Mouse (Mus musculus): Measurements from ENCODE around the gene Clec1a. TPM values are rescaled to one million over a fixed set of nuclear protein-coding genes. Genes with fewer than 3 reads are reported as not detected.
"Not testable (repeated sequence)": the region's sequence is repeated elsewhere in the genome, so short reads cannot be mapped to it uniquely, and the experiment has no call there.

Gene Clec1a
- total RNA-seq (2021) = 10 to 100 TPM; 11.1 to 11.4 TPM
- long read RNA-seq, experiment 1, full-length matches to known transcripts = 2 of 6 reads
- long read RNA-seq, experiment 1, partial matches to known transcripts = 0 of 6 reads
- long read RNA-seq, experiment 1, other reads (novel, unspliced or antisense) = 4 of 6 reads
- long read RNA-seq, experiment 2, full-length matches to known transcripts = 4 of 10 reads
- long read RNA-seq, experiment 2, partial matches to known transcripts = 0 of 10 reads
- long read RNA-seq, experiment 2, other reads (novel, unspliced or antisense) = 6 of 10 reads

DNA sequence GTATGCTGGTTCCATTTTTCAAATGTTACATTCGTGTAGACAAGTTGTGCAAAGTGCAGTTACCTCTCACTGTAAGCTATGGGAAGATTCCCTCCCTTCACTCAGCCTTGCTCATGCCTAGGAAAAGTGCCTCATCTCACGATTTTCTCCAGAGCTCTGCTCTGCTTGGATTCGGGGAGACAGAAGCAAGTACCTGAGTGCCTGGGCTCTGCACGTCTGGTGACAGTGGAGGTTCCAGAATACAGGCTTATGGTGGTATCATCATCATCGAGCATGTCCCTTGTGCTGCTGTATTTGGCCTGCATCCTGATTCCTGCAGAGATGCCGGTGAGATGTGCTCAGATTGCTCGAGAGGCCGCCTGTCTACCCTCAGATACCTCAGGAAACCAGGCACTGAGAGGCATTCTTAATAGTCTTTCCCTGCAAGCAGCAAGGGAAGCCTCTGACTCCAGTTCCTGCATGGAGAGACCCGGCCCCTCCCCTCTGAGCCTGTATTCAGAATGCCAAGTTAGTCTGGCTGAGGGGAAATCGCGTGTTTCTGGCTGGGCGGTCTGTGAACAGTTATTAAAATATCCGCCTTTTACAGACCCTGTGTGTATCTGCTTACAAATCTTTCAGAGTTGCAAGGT is at the start of gene Clec1a:
Gene Clec1a, minus strand, starts transcription at position 590 of the 629 bp plus-strand sequence.
- DNase-seq = peak; percentile 63 to 77

GRCm38 (mm10) chr6:129499516-129499915 is 47.7 kb upstream of the Clec1a start:
- not testable (repeated sequence) for DNase-seq

DNA sequence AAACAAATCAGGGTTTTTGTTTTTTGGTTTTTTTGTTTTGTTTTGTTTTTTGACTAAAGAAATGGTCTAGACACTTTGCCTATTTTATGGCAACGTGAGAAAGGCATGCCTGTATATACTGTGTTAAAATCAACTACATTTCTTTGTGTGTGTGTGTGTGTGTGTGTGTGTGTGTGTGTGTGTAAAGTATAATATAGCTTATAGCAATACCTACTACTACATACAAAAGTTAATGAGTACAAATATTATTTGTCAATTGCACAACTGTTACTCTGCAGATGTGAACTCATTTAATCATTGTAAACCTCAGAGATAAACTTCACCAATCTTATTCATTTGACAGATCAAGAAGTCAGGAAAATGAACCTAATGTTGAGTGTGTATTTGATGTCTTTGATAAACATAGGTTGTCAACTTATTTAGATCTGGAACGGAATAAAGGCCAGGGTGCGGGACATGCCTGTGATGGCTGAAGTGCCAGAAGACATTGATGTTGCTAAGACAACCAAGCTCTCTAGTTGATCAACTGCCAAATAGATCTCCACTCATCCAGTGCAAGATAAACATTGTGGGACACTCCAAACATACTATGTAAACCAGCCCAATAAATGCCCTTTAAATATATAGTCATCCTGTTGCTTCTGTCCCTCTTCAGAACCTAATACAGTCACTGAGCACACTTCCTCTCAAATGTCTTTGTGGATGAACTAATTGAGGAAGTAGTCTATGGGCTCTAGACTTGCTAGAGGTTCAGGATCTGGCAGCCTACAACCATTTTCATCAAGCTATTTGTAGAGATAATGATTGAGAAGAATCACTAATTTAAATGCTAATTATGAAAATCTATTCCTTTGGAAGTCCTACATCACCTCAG is 45.8 kb upstream of the Clec1a start:
- DNase-seq = no peak

DNA sequence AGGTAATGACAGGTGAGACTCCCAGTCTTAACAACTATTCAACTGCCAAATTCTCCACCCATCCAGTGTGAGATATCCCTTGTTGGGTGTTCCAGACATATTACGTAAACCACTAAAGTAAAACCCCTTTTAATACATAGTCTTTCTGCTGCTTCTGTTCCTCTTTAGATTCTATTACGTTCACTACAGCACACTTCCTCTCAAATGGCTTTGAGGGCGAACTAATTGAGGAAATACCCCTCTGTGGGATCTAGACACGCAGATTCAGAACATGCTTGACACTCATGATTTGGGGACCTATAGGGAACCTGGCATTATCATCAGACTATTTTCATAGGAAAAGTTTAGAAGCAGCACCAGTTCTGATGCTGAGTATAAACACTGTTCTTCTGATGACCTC is 43.1 kb upstream of the Clec1a start:
- no peak for DNase-seq

GRCm38 (mm10) chr6:129480089-129480958 is 28.5 kb upstream of the Clec1a start:
- no peak for DNase-seq

- peak; percentile 25 to 63 for DNase-seq
Observed at GRCm38 (mm10) chr6:129476404-129477126, 24.8 kb upstream of the Clec1a start.

- peak in 1 of 2 experiments; percentile 27 for DNase-seq
Observed at GRCm38 (mm10) chr6:129472627-129473026, 20.8 kb upstream of the Clec1a start.

DNA sequence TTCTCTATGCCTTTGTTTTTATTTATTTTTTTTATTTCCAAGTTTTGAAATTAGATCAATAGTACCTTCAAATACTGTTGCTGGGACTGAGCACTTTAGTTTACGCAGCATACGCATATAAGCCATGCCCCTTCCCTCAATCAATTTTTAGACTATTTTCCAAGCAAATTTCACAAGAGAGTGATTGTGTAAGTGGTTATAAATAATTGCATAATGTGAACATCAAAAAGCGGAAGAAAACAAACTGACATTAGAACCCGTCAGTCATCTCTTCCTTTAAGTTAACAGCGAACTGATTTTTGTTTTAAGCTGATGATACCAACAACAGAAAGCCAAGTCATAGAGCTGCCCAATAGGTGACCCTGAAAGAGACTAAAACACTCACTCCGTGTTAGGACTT is 19.6 kb upstream of the Clec1a start:
- DNase-seq = no peak

GRCm38 (mm10) chr6:129449743-129450142 is 2.1 kb downstream of the Clec1a start:
- DNase-seq = peak; percentile 38 to 77

- no peak for DNase-seq
Observed at GRCm38 (mm10) chr6:129438033-129438432, 13.8 kb downstream of the Clec1a start.

DNA sequence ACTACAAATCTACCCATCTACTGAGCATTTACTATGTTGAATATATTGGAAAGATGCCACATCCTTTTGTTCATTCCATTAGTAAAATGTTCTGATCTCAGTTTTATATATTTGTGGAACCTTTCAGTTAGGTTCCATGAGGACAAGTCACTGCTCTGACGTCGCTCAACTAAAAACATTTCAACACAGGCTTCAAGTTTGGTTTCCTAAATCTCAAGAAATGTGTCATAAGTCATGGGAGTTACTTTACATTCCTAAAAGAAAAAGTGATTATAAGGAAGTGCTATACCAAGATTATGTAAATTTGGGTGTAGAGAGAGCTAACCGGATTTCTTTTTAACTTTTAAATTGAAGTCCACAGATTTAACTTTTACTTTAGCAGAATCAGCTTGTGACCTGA is 15.8 kb downstream of the Clec1a start:
- no peak for DNase-seq

GRCm38 (mm10) chr6:129434239-129434638 is 17.6 kb downstream of the Clec1a start:
- DNase-seq = peak in 1 of 2 experiments; percentile 38

DNA sequence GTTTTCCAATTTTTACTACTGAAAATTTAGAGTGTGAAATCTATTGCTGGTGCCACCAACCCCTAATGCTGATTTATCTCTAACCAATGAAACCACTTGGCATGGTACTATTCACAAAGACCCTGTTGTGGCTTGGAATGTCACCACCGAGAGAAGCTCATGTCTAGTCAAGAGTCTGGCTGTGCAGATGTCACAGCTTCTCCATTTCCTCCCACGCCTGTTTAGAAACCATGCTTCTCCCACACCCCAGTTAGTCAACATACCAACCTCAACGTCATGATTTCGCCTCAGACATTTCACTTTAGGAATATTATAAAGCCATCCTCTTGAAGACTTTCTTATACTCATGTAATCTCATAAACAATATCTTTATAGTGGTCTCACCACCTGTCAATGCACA is 24.5 kb downstream of the Clec1a start:
- DNase-seq = no peak

DNA sequence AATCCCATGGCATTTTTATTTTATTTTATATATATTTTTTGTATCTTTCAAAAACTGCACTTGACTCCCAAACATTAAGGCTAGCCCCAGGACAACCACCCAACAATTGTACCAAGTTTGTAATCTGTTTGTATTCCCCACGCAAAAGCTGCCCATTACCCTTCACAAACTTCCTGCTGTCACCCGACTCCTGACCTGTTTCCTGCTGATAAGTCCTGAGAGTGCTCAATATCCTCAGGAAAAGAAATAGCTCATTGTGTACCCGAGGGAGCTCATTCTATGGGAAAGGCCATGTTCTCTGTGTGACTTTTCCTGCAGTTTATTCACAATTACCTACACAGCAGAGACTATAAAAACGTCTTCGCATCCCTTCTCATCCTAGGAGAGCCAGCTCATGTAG is 26.0 kb downstream of the Clec1a start:
- DNase-seq = peak; percentile 56 to 84

DNA sequence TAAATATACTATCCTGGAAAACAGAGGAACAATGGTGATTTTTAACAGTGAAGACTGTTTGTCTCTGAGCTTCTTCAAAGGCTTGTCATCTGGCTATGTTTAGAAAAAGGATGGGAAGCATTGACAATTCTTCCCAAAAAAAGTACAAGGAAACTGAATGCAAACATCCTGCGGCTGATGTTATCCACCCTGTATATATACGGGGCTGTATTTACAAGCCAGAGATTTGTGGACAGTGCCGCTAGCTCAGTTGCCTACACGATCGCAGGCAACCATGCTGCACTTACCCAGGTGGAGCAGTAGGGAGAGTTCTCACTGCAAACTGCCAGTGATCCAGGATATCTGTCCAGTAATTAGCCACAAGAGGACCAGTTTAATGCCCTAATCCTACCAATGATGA is 26.6 kb downstream of the Clec1a start:
- DNase-seq = peak in 1 of 2 experiments; percentile 18

- peak; percentile 78 to 91 for DNase-seq
Observed at GRCm38 (mm10) chr6:129423734-129424072, 28.1 kb downstream of the Clec1a start.

DNA sequence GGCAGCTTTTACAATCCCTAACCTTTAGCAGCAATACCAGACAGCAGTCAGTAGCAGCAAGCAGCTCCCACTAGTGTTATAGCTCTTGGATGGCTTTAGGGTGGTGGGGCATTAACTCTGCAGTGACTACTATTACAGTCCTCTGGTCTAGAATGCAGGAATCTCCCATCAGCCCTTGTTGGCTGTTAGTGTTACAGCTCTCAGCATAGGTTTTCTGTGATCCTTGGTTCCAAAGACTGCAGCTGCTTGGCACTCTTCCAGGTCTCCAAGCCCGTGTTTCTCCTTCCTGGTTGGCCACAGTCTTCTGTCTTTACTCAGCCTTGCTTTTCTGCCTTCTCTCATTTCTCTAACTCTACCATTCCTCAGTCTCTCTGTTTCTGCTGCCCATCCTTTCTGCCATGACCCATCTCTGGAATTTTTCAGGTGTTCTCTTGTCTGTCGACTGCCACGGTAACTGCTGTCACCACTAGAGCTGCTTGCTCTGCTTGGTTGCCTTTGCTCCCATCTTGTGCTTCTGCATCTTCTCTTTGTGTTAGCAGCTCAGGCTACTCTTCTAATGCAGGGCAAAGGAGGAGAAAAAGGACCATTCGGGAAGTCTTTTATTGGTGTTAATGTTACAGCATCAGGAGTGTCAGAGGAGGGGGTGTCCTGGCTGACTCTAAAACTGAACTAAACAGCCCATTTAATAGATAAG is 28.6 kb downstream of the Clec1a start:
- DNase-seq = peak; percentile 38 to 42

DNA sequence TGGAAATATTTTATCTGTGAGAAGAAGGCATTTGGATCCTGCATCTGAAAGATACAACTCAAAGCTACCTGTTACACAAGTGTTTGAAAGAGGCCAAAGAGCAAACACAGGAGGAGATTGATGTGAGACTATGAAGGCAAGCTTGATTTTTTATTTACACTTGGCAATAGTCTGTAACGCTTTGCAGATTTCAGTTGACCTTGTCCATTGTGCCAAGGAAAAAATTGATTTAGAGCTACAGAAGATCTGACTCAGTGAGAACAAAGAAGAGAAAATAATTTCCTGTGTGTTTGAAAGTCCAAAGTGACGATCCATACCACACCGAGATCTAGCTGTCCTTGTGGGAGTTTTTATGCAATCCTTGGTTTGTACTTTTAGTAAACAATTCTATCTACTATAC is 29.5 kb downstream of the Clec1a start:
- no peak for DNase-seq

DNA sequence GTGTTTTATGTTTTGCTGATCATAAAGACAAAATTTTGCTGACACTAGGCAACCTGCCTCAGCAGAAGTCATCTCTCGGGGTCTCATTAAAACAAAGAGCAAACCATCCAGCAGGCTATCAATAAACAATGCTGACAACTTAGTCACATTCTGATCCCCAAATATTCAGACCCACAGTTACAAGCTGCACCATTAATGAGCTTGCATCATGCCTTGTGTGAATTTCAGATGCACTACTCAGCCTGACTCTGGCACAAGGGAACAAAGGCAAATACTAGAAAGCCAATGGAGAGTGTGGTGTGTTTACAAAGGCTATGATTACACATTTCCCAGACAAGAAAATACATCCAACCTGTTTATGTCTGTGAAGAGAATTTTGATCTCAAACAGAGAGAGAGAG is 37.6 kb downstream of the Clec1a start:
- DNase-seq = no peak

GRCm38 (mm10) chr6:129408562-129408961 is 43.2 kb downstream of the Clec1a start, which contains the start of gene Clec9a:
Gene Clec9a, plus strand, starts transcription at chr6:129408862.
- DNase-seq = no peak

DNA sequence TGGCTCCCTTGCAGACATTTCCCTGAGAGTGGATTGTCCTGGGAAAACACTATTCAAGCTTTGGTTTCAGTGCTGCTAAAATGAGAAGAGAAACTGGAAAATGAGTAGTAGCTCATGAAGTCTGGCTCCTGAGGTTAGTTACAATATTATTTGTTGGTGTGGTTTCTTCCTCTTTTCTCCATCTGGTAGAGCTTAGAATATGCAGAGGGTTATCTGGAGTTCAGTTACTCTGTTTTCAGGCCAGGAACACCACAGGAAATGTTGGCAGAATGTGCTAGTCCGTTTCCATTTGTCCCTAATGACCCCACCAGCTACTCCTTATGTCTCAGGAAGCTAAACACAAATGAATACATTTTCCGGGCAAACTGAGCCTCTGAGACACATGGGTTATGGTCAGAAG is 44.5 kb downstream of the Clec1a start:
- DNase-seq = peak; percentile 17 to 61

All from heart, adult 18-20 months (tissue).